Mouse (Mus musculus) midbrain, embryonic 16.5 days (tissue): ENCODE results near the gene Nrros. TPM values are rescaled to one million over a fixed set of nuclear protein-coding genes. Genes with fewer than 3 reads are reported as not detected.

ENCODE experiments used
- ATAC-seq: fragments of 200-750 bp; cut with Nextera tagmentation; 2 replicates; pipeline ENCODE4 v1.8.0; 2017; ENCODE audit warnings: moderate TSS enrichment
- H3K27ac ChIP-seq: fragments of 300-500 bp; sonication (generic); 2 replicates; pipeline ENCODE4 v1.5.1; 2014; ENCODE audit warnings: mild to moderate bottlenecking, low read length, mixed read lengths
- H3K27me3 ChIP-seq: fragments of 300-500 bp; sonication (generic); 2 replicates; pipeline ENCODE4 v1.6.1; 2014; ENCODE audit warnings: low read depth, low read length, mixed read lengths; ENCODE audit not compliant: control insufficient read depth, insufficient read depth
- H3K36me3 ChIP-seq: fragments of 300-500 bp; sonication (generic); 2 replicates; pipeline ENCODE4 v1.6.1; 2014; ENCODE audit warnings: mild to moderate bottlenecking, low read length, moderate library complexity, mixed read lengths; ENCODE audit not compliant: control insufficient read depth, insufficient read depth
- H3K4me1 ChIP-seq: fragments of 300-500 bp; sonication (generic); 2 replicates; pipeline ENCODE4 v1.6.1; 2014; ENCODE audit warnings: mild to moderate bottlenecking, low read length, mixed read lengths; ENCODE audit not compliant: control insufficient read depth, insufficient read depth
- H3K4me2 ChIP-seq: fragments of 300-500 bp; sonication (generic); 2 replicates; pipeline ENCODE4 v1.6.1; 2014; ENCODE audit warnings: mild to moderate bottlenecking, low read length, mixed read lengths
- H3K4me3 ChIP-seq: fragments of 300-500 bp; sonication (generic); 2 replicates; pipeline ENCODE4 v1.5.1; 2014; ENCODE audit warnings: low read depth, mild to moderate bottlenecking, low read length, moderate library complexity, mixed read lengths
- H3K9ac ChIP-seq: fragments of 300-500 bp; sonication (generic); 2 replicates; pipeline ENCODE4 v1.6.1; 2014; ENCODE audit warnings: low read depth, low read length, mixed read lengths
- H3K9me3 ChIP-seq: fragments of 300-500 bp; sonication (generic); replicated peaks from 2 replicates; pipeline ENCODE4 v1.6.1; 2014; ENCODE audit warnings: mild to moderate bottlenecking, low read length, mixed read lengths; ENCODE audit not compliant: control insufficient read depth, poor library complexity, severe bottlenecking
- WGBS: fragments of 180-500 bp; shearing (Covaris S2); extraction: QIAGEN DNeasy Blood & Tissue Kit; methylation state at CpG from one replicate; pipeline ENCODE4 v1.1.7; 2014; 5-methylcytosine and 5-hydroxymethylcytosine counted together
- polyA plus RNA-seq: library from polyadenylated mRNA; unstranded; fragments of >200 nt; fragmentation: Nextera tagmentation; extraction: Ambion mirVana; gene quantifications from 2 replicates; pipeline ENCODE4 v1.2.1, GENCODE M21; 2015

Gene Nrros
- 6.7 and 6.8 TPM in 2 replicates for polyA plus RNA-seq

GRCm38 (mm10) chr16:32165281-32165821 is at the start of gene Nrros:
Gene Nrros, minus strand, starts transcription at chr16:32165594.
- Histone ChIP-seq H3K9me3 (no peaks in the 10 kb centered on the region), H3K27ac (no peak within 1 kb of the TSS), H3K9ac (peak within 1 kb of the TSS; percentile 66), H3K36me3 (no peaks in the 10 kb centered on the region), H3K27me3 (peaks cover 4% of the 10 kb centered on the region; the same call in 1 of the 2 replicates), H3K4me1 (peaks cover 4% of the 10 kb centered on the region; the same call in 1 of the 2 replicates), H3K4me2 (peak within 1 kb of the TSS; percentile 82), H3K4me3 (peak within 1 kb of the TSS; percentile 40)
- ATAC-seq, result no peak
- 2% methylated on average over 25 of the region's 25 CpGs for WGBS

- Histone ChIP-seq H3K9me3 (no peaks in the 10 kb centered on the region), H3K27me3 (no peaks in the 10 kb centered on the region), H3K9ac (no peak overlapping the region), H3K4me3 (no peak overlapping the region), H3K4me2 (no peak overlapping the region), H3K36me3 (no peaks in the 10 kb centered on the region), H3K27ac (no peak overlapping the region), H3K4me1 (no peaks in the 10 kb centered on the region)
- ATAC-seq, result no peak
- WGBS, result 85% methylated on average over 17 of the region's 17 CpGs
Observed at GRCm38 (mm10) chr16:32214804-32215576, 49.6 kb upstream of the Nrros start.

- H3K4me1 ChIP-seq, result no peaks in the 10 kb centered on the region
- H3K4me3 ChIP-seq, result no peak overlapping the region
- H3K9ac ChIP-seq, result no peak overlapping the region
- no peak for ATAC-seq
- H3K36me3 ChIP-seq, result no peaks in the 10 kb centered on the region
- no peak overlapping the region for H3K4me2 ChIP-seq
- no peaks in the 10 kb centered on the region for H3K27me3 ChIP-seq
- H3K27ac ChIP-seq, result no peak overlapping the region
- no peaks in the 10 kb centered on the region; the same call in 1 of the 2 replicates for H3K9me3 ChIP-seq
Observed at GRCm38 (mm10) chr16:32214156-32214555, 48.8 kb upstream of the Nrros start.

- Histone ChIP-seq H3K4me1 (no peaks in the 10 kb centered on the region), H3K36me3 (no peaks in the 10 kb centered on the region), H3K9me3 (no peaks in the 10 kb centered on the region; the same call in 1 of the 2 replicates), H3K4me2 (no peak overlapping the region), H3K4me3 (no peak overlapping the region), H3K9ac (no peak overlapping the region), H3K27ac (no peak overlapping the region), H3K27me3 (no peaks in the 10 kb centered on the region)
- no peak for ATAC-seq
- WGBS, result 66% methylated on average over 3 of the region's 3 CpGs
Observed at GRCm38 (mm10) chr16:32204902-32205301, 39.5 kb upstream of the Nrros start.

DNA sequence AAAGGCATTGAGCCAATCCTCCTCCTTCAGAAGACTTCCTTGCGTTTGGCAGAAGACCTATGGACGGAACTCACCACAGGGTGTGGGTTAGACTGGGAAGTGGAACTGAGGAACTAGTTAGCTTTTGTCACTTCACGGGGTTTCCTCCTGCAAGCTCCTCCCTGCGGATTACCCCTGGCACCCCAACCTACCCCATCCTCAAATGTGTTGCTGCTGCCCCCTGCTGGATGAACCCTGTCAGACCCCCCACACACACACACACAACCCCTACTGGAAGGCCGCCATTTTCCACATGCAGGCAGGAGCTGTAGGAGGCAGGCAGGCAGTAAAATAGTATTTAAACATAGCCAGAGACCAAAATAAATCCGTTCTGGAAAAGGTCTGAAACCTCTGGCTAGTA is 37.3 kb upstream of the Nrros start:
- H3K4me1 ChIP-seq, result no peaks in the 10 kb centered on the region
- no peaks in the 10 kb centered on the region for H3K9me3 ChIP-seq
- H3K27me3 ChIP-seq, result no peaks in the 10 kb centered on the region
- H3K9ac ChIP-seq, result no peak overlapping the region
- H3K36me3 ChIP-seq, result no peaks in the 10 kb centered on the region
- 77% methylated on average over 6 of the region's 6 CpGs for WGBS
- H3K4me2 ChIP-seq, result no peak overlapping the region
- no peak for ATAC-seq
- no peak overlapping the region for H3K27ac ChIP-seq
- no peak overlapping the region for H3K4me3 ChIP-seq

GRCm38 (mm10) chr16:32201004-32201325 is 35.6 kb upstream of the Nrros start:
- Histone ChIP-seq H3K4me3 (no peak overlapping the region), H3K9ac (no peak overlapping the region), H3K9me3 (no peaks in the 10 kb centered on the region), H3K36me3 (no peaks in the 10 kb centered on the region), H3K4me1 (no peaks in the 10 kb centered on the region), H3K4me2 (peak overlapping the region; percentile 37), H3K27me3 (no peaks in the 10 kb centered on the region), H3K27ac (no peak overlapping the region)
- 52% methylated on average over 9 of the region's 9 CpGs for WGBS
- ATAC-seq, result no peak

GRCm38 (mm10) chr16:32200256-32201003 is 35.0 kb upstream of the Nrros start:
- Histone ChIP-seq H3K9ac (0 out of 2 replicates have a peak overlapping the region, but pooled peaks have one; percentile 3), H3K4me3 (peak overlapping the region; percentile 6; the same call in 1 of the 2 replicates), H3K27ac (peak overlapping the region; percentile 64), H3K9me3 (no peaks in the 10 kb centered on the region), H3K4me2 (peak overlapping the region; percentile 37), H3K27me3 (no peaks in the 10 kb centered on the region), H3K4me1 (no peaks in the 10 kb centered on the region), H3K36me3 (no peaks in the 10 kb centered on the region)
- 51% methylated on average over 20 of the region's 21 CpGs for WGBS
- ATAC-seq, result no peak

DNA sequence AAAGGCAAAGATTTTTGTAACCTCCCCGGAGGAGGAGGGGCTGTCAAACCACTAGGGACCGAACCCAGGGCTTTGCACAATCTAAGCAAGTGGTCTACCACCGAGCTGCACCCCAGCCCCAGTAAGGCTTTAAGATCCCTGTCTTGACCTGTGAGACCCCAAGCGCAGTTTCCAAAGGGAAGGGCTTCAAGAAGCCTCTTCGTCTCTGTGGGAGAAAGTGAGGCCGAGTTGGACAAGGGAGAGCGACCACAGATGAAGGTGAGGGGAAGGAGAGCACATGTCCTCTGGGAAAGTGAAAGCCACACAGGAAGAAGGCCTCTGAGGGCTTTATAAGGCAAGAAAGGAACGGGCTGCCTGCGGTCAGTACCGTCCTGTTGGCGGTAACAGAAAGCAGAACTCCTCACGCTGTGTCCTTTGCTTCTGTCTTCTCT is 24.6 kb upstream of the Nrros start:
- H3K4me1 ChIP-seq, result no peaks in the 10 kb centered on the region
- 60% methylated on average over 12 of the region's 12 CpGs for WGBS
- no peak overlapping the region for H3K4me3 ChIP-seq
- no peak overlapping the region for H3K4me2 ChIP-seq
- H3K9ac ChIP-seq, result no peak overlapping the region
- no peaks in the 10 kb centered on the region for H3K9me3 ChIP-seq
- H3K36me3 ChIP-seq, result no peaks in the 10 kb centered on the region
- no peak for ATAC-seq
- H3K27ac ChIP-seq, result no peak overlapping the region
- H3K27me3 ChIP-seq, result no peaks in the 10 kb centered on the region

- Histone ChIP-seq H3K4me1 (no peaks in the 10 kb centered on the region), H3K27me3 (no peaks in the 10 kb centered on the region), H3K9me3 (no peaks in the 10 kb centered on the region), H3K36me3 (no peaks in the 10 kb centered on the region), H3K9ac (no peak overlapping the region), H3K4me3 (no peak overlapping the region), H3K4me2 (no peak overlapping the region), H3K27ac (no peak overlapping the region)
- no peak for ATAC-seq
- WGBS, result 71% methylated on average over 6 of the region's 6 CpGs
Observed at GRCm38 (mm10) chr16:32189109-32189508, 23.7 kb upstream of the Nrros start.
